Mouse (Mus musculus): ENCODE measurements around the gene Tuba1c. TPM values are rescaled to one million over a fixed set of nuclear protein-coding genes. Genes with fewer than 3 reads are reported as not detected.
A peak's percentile ranks its signal among the peaks of the same experiment; 100 is the strongest.
"Not testable (repeated sequence)": the region's sequence is repeated elsewhere in the genome, so short reads cannot be mapped to it uniquely, and the experiment has no call there.

Tuba1c gene
- polyA plus RNA-seq, 1 experiment from 2014 or later, result 12.4 TPM

DNA sequence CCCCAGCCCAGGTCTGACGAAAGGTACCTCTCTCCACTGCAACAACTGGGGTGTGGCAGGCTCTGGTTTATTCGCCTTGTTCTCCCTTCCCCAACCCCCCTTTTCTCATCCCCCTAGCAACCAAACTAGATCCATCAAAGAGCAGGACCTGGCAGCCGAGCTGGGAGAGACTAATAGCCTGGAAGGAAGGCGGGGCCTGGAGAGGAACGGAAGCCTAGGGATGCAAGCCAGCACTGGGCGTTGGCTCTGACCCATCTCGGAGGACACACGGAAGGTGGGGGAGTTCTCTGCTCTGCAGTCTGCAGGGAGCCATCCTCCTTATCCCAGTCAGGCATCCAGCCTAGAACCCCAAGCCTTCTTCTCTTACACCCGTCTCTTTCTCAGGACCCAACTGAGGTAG is 23.7 kb downstream of the Tuba1c start:
- Histone ChIP-seq H3K36me3 (no peaks in the 10 kb centered on the region), H3K27ac (replicated peaks) (no peak overlapping the region), H3K27me3 (replicated peaks) (peaks cover 71% of the 10 kb centered on the region), H3K4me1 (peaks cover 34% of the 10 kb centered on the region), H3K4me3 (replicated peaks) (no peak overlapping the region), H3K9ac (replicated peaks) (no peak overlapping the region), H3K9me3 (replicated peaks) (no peaks in the 10 kb centered on the region), H3K4me2 (0 out of 2 replicates have a peak overlapping the region, but pooled peaks have one; percentile 5)
- WGBS, result 9% methylated on average over 9 of the region's 9 CpGs
- no peak for ATAC-seq (ENCODE audit: low FRiP score)

DNA sequence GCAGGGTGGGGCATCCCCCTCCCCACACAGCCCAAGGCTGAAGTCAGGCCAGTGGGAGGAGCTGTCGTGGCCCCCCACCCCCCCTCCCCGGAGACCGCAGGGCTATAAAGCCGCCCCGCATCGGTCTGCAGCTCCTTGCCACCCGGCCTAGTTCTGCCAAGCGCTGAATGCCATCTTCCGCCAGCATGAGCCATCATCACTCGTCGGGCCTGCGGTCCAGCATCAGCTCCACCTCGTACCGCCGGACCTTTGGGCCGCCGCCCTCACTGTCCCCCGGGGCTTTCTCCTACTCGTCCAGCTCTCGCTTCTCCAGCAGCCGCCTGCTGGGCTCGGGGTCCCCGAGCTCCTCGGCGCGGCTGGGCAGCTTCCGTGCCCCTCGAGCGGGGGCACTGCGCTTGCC is 25.3 kb downstream of the Tuba1c start, which contains the start of gene Prph:
Prph (plus strand) TSS at position 135 of the 400 bp plus-strand sequence.
- no peaks in the 10 kb centered on the region for H3K36me3 ChIP-seq
- H3K9me3 ChIP-seq (replicated peaks), result no peaks in the 10 kb centered on the region
- no peak for ATAC-seq (ENCODE audit: low FRiP score)
- WGBS, result 1% methylated on average over 29 of the region's 30 CpGs
- H3K4me1 ChIP-seq, result peaks cover 34% of the 10 kb centered on the region
- H3K4me2 ChIP-seq, result peak within 1 kb of the TSS; percentile 81
- H3K27me3 ChIP-seq (replicated peaks), result peaks cover 83% of the 10 kb centered on the region
- H3K4me3 ChIP-seq (replicated peaks), result peak within 1 kb of the TSS; percentile 41
- H3K9ac ChIP-seq (replicated peaks), result peak within 1 kb of the TSS; percentile 21
- no peak within 1 kb of the TSS for H3K27ac ChIP-seq (replicated peaks)

GRCm38 (mm10) chr15:99055511-99055961 is 25.8 kb downstream of the Tuba1c start:
- peak overlapping the region; percentile 41 for H3K4me3 ChIP-seq (replicated peaks)
- no peak overlapping the region for H3K27ac ChIP-seq (replicated peaks)
- peak overlapping the region; percentile 81 for H3K4me2 ChIP-seq
- WGBS, result 0% methylated on average over 36 of the region's 37 CpGs
- peak overlapping the region; percentile 21 for H3K9ac ChIP-seq (replicated peaks)
- H3K36me3 ChIP-seq, result no peaks in the 10 kb centered on the region
- no peaks in the 10 kb centered on the region for H3K9me3 ChIP-seq (replicated peaks)
- peaks cover 34% of the 10 kb centered on the region for H3K4me1 ChIP-seq
- ATAC-seq (ENCODE audit: low FRiP score), result peak; percentile 57; the same call in 1 of the 2 replicates
- peaks cover 84% of the 10 kb centered on the region for H3K27me3 ChIP-seq (replicated peaks)

DNA sequence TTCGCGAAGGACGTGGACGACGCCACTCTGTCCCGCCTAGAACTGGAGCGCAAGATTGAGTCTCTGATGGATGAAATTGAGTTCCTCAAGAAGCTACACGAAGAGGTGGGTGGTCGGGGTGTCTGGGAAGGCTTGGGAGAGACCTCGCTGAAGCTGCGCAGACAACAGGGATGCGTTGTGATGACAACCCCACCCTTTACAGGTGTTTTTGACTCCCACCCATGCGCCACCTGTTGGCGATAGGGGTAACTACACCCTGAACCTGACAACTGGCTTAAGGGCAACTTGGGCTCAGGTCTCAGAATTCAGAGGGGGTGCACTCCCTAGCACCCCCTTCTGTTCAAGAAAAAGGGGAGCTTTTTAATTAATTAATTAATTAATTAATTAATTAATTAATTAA is 26.6 kb downstream of the Tuba1c start:
- Histone ChIP-seq H3K9ac (replicated peaks) (no peak overlapping the region), H3K4me1 (peaks cover 34% of the 10 kb centered on the region), H3K27ac (replicated peaks) (no peak overlapping the region), H3K9me3 (replicated peaks) (no peaks in the 10 kb centered on the region), H3K36me3 (no peaks in the 10 kb centered on the region), H3K4me3 (replicated peaks) (peak overlapping the region; percentile 41), H3K4me2 (peak overlapping the region; percentile 81), H3K27me3 (replicated peaks) (peaks cover 86% of the 10 kb centered on the region)
- no peak for ATAC-seq (ENCODE audit: low FRiP score)
- WGBS, result 6% methylated on average over 14 of the region's 14 CpGs

DNA sequence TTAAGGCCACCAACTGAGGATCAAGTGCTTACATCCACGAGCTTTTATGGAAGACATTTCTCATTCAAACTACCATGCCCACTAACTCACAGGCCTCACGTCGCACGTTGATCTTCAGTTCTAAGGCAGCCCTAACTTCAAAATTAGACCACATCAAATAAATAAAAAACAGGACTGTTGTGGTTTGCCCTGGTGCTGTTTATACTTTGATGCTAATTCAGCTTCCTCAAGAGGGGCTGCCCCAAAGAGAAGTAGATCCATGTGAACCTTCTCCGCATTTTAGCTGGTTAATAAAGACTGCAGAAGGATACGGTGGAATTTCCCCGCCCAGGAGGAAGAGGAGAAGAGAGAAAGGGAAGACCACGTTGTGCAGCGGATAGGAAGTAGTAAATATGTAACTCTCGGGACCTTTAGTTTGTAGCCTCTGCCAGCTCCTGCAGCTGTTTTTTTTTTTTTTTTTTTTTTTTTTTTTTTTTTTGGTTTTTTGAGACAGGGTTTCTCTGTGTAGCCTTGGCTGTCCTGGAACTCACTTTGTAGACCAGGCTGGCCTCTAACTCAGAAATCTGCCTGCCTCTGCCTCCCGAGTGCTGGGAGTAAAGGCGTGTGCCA is 36.0 kb downstream of the Tuba1c start:
- Histone ChIP-seq H3K27ac (replicated peaks) (no peak overlapping the region), H3K27me3 (replicated peaks) (peaks cover 20% of the 10 kb centered on the region), H3K4me1 (no peaks in the 10 kb centered on the region), H3K4me3 (replicated peaks) (no peak overlapping the region), H3K4me2 (no peak overlapping the region), H3K9ac (replicated peaks) (no peak overlapping the region), H3K9me3 (replicated peaks) (no peaks in the 10 kb centered on the region), H3K36me3 (no peaks in the 10 kb centered on the region)
- WGBS, result 83% methylated on average over 12 of the region's 12 CpGs
- no peak for ATAC-seq (ENCODE audit: low FRiP score)

DNA sequence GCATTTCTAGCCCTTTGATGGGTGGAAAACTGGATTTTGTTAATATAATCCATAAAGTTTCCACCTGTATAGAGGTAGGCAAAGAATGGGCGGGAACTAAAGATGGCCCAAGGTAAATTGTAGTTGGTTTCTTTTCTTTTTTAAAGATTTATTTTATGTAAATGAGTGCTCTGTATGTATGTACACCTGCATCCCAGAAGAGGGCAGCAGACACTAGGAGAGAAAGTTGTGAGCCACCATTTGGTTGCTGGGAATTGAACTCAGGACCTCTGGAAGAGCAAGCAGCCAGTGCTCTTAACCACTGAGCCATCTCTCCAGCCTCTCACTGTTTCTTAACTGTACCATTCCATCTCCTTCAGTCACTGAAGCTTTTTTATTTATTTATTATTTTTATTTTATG is 42.3 kb downstream of the Tuba1c start:
- Histone ChIP-seq H3K27me3 (replicated peaks) (peaks cover 7% of the 10 kb centered on the region; the same call in 1 of the 2 replicates), H3K9ac (replicated peaks) (no peak overlapping the region), H3K9me3 (replicated peaks) (no peaks in the 10 kb centered on the region), H3K4me2 (no peak overlapping the region), H3K4me3 (replicated peaks) (no peak overlapping the region), H3K27ac (replicated peaks) (no peak overlapping the region), H3K36me3 (no peaks in the 10 kb centered on the region), H3K4me1 (peaks cover 16% of the 10 kb centered on the region)
- ATAC-seq (ENCODE audit: low FRiP score), result no peak
- 89% methylated on average over 1 of the region's 1 CpGs for WGBS

GRCm38 (mm10) chr15:99074019-99074599 is 44.4 kb downstream of the Tuba1c start, which contains the start of gene Troap:
Troap (plus strand) TSS chr15:99074575.
- Histone ChIP-seq H3K36me3 (no peaks in the 10 kb centered on the region), H3K27ac (replicated peaks) (peak within 1 kb of the TSS; percentile 93), H3K27me3 (replicated peaks) (peaks cover 7% of the 10 kb centered on the region; the same call in 1 of the 2 replicates), H3K4me1 (peaks cover 16% of the 10 kb centered on the region), H3K4me2 (peak within 1 kb of the TSS; percentile 83), H3K9ac (replicated peaks) (peak within 1 kb of the TSS; percentile 71), H3K4me3 (replicated peaks) (peak within 1 kb of the TSS; percentile 51), H3K9me3 (replicated peaks) (no peaks in the 10 kb centered on the region)
- ATAC-seq (ENCODE audit: low FRiP score), result peak; percentile 42
- 22% methylated on average over 9 of the region's 9 CpGs for WGBS

DNA sequence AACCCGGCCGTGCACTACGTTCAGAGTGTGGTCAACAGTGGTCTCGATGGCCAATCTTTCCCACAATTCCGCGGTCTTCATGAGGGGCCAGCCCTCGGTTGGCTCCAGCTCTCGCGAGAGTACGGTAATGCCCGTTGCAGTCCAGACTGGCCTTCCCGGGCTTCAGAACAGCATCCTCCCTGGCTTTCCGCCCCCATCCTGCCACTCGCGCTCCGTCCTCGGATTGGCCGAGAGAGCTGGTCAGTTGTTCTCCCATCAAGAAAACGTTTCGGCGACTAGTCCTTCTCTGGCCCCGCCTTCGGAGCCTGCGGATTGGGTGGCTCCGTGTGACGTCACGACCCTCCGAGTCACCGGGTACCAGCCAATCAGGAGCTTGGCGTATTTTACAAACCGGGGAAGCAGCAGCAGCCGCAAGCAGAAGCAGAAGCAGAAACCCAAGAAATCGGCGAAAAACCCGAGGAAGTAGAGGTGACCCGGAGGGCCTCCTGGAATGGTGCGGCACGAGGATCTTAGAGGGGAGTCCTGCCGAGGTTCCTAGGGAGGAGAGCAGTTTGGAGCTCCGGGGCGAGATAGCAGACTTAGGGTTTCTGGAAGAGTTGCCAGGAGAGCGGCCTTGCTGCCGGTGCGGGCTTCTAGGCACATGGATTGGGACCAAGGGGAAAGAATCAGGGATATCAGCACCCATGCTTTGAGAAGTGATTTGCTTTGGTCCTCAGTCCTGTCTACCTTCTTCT is 45.1 kb downstream of the Tuba1c start:
- 0 out of 2 replicates have a peak, but pooled peaks cover 1% of the 10 kb centered on the region for H3K27me3 ChIP-seq (replicated peaks)
- H3K9me3 ChIP-seq (replicated peaks), result no peaks in the 10 kb centered on the region
- peak; percentile 98 for ATAC-seq (ENCODE audit: low FRiP score)
- WGBS, result under 1% methylated on average over 44 of the region's 44 CpGs
- H3K4me3 ChIP-seq (replicated peaks), result peak overlapping the region; percentile 51
- H3K4me1 ChIP-seq, result peaks cover 16% of the 10 kb centered on the region
- peak overlapping the region; percentile 71 for H3K9ac ChIP-seq (replicated peaks)
- H3K36me3 ChIP-seq, result no peaks in the 10 kb centered on the region
- peak overlapping the region; percentile 83 for H3K4me2 ChIP-seq
- H3K27ac ChIP-seq (replicated peaks), result peak overlapping the region; percentile 93

DNA sequence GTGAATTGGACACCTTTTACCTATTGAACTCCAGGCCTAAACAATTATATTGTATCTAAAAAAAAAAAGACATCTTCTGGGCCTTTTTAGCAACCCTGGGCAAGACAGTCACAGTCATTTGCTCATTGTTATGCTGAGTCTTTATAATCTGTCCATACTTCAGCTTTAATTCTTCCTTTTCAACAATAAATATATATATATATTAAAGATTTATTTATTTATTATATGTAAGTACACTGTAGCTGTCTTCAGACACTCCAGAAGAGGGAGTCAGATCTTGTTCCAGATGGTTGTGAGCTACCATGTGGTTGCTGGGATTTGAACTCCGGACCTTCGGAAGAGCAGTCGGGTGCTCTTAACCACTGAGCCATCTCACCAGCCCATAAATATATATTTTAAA is 46.3 kb downstream of the Tuba1c start:
- not testable (repeated sequence) for H3K9me3 ChIP-seq (replicated peaks); H3K4me2 ChIP-seq; ATAC-seq (ENCODE audit: low FRiP score); H3K4me3 ChIP-seq (replicated peaks); H3K36me3 ChIP-seq; H3K27me3 ChIP-seq (replicated peaks); H3K27ac ChIP-seq (replicated peaks); H3K9ac ChIP-seq (replicated peaks)
- WGBS, result 98% methylated on average over 3 of the region's 3 CpGs
- H3K4me1 ChIP-seq, result peaks cover 16% of the 10 kb centered on the region

- H3K36me3 ChIP-seq, result no peaks in the 10 kb centered on the region
- no peak overlapping the region for H3K4me2 ChIP-seq
- no peak overlapping the region for H3K4me3 ChIP-seq (replicated peaks)
- no peaks in the 10 kb centered on the region for H3K9me3 ChIP-seq (replicated peaks)
- H3K27ac ChIP-seq (replicated peaks), result no peak overlapping the region
- H3K27me3 ChIP-seq (replicated peaks), result peaks cover under 1% of the 10 kb centered on the region; the same call in 1 of the 2 replicates
- H3K4me1 ChIP-seq, result peaks cover 16% of the 10 kb centered on the region
- no peak for ATAC-seq (ENCODE audit: low FRiP score)
- H3K9ac ChIP-seq (replicated peaks), result no peak overlapping the region
- 82% methylated on average over 14 of the region's 15 CpGs for WGBS
Measured at GRCm38 (mm10) chr15:99078181-99078910, 48.7 kb downstream of the Tuba1c start.

GRCm38 (mm10) chr15:99079804-99080203 is 50.1 kb downstream of the Tuba1c start:
- peaks cover 14% of the 10 kb centered on the region for H3K27me3 ChIP-seq (replicated peaks)
- H3K4me3 ChIP-seq (replicated peaks), result no peak overlapping the region
- no peaks in the 10 kb centered on the region for H3K36me3 ChIP-seq
- no peak overlapping the region for H3K9ac ChIP-seq (replicated peaks)
- H3K9me3 ChIP-seq (replicated peaks), result no peaks in the 10 kb centered on the region
- no peak overlapping the region for H3K4me2 ChIP-seq
- ATAC-seq (ENCODE audit: low FRiP score), result no peak
- 90% methylated on average over 3 of the region's 3 CpGs for WGBS
- H3K27ac ChIP-seq (replicated peaks), result no peak overlapping the region
- H3K4me1 ChIP-seq, result peaks cover 12% of the 10 kb centered on the region

Data from neural tube, embryonic 15.5 days (tissue).